Mouse (Mus musculus): Measurements from ENCODE around the gene Supt4a. TPM values are rescaled to one million over a fixed set of nuclear protein-coding genes. Genes with fewer than 3 reads are reported as not detected.

The Supt4a gene
- polyA plus RNA-seq (2012; rRNA removed): 12.7 and 14.1 TPM in 2 replicates

DNA sequence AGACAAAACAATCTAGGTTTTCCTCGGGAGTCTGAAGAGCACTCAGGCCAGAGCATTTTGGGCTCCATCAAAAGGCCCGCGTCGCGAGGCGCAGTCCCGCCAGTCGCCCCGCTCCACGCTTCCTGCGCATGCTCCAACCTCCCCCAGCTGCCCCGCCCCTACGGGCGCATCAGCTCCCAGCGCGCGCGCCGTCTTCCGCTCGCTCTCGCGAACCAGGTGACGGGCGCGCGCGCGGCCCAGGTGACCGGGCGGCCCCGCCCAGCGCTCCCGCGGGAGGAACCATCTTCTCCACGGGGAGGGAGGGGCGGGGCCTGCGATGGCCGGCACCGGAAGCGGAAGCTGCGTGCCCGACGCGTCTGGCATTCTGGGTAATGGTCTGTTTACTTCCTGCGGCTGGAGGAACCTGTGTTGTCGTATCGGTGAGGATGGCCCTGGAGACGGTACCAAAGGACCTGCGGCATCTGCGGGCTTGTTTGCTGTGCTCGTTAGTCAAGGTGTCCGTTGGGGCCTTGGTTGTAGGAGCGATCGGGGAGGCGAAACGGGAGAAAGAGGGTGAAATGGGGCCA lies at the start of gene Supt4a:
Gene Supt4a (plus strand): TSS at position 378 of the 566 bp plus-strand sequence.

GRCm38 (mm10) chr11:87760301-87761081 lies 23.1 kb downstream of the Supt4a start, which contains the start of gene Tspoap1:
Tspoap1 (plus strand) TSS chr11:87760541.

Other genes starting within 250 kb of the Supt4a start
- not detected in 2 replicates for gene Gm11492, start 170.9 kb upstream of the Supt4a start, polyA plus RNA-seq (2012; rRNA removed)
- gene Sept4, start 168.6 kb upstream of the Supt4a start, polyA plus RNA-seq (2012; rRNA removed): 2.9 and 3.1 TPM in 2 replicates
- gene Mtmr4, start 145.4 kb upstream of the Supt4a start, polyA plus RNA-seq (2012; rRNA removed): 12.9 and 13.4 TPM in 2 replicates
- gene Hsf5, start 120.4 kb upstream of the Supt4a start, polyA plus RNA-seq (2012; rRNA removed): 0.04 TPM in 1 of 2 replicates, not detected in the other
- gene Rnf43, start 74.8 kb upstream of the Supt4a start, polyA plus RNA-seq (2012; rRNA removed): 9.4 and 10.8 TPM in 2 replicates
- 0.88 and 1.2 TPM in 2 replicates for gene Tspoap1, start 23.0 kb downstream of the Supt4a start, polyA plus RNA-seq (2012; rRNA removed)
- gene Mpo, start 56.0 kb downstream of the Supt4a start, polyA plus RNA-seq (2012; rRNA removed): 0.12 TPM in 1 of 2 replicates, not detected in the other
- gene Lpo, start 90.7 kb downstream of the Supt4a start, polyA plus RNA-seq (2012; rRNA removed): 0.03 and 0.10 TPM in 2 replicates
- gene Mks1, start 115.7 kb downstream of the Supt4a start, polyA plus RNA-seq (2012; rRNA removed): 3.6 and 4.6 TPM in 2 replicates
- not detected in 2 replicates for gene Epx, start 138.0 kb downstream of the Supt4a start, polyA plus RNA-seq (2012; rRNA removed)
- not detected in 2 replicates for gene Olfr462, start 154.7 kb downstream of the Supt4a start, polyA plus RNA-seq (2012; rRNA removed)
- gene Olfr463, start 159.8 kb downstream of the Supt4a start, polyA plus RNA-seq (2012; rRNA removed): not detected in 2 replicates
- not detected in 2 replicates for gene Olfr464, start 183.4 kb downstream of the Supt4a start, polyA plus RNA-seq (2012; rRNA removed)
- gene Dynll2, start 250.0 kb downstream of the Supt4a start, polyA plus RNA-seq (2012; rRNA removed): 36.3 and 56.7 TPM in 2 replicates